Mouse (Mus musculus) v-Abl transformed pro-B cells (cell line): ENCODE results near the gene Impdh2.

Experiments used
- in situ Hi-C, 2 experiments: fragments of 400-800 bp; cut with MboI; formaldehyde crosslinking; loops; one replicate each; pipeline ENCODE4 v1.15.1; 2025; ENCODE audit not compliant: unreplicated experiment in 2 of 2

Impdh2 gene

GRCm38 (mm10) chr9:108568511-108568921 is 8.4 kb downstream of the Impdh2 start:
- in situ Hi-C loops: no loop called here

- in situ Hi-C loops: no loop called here
Observed at GRCm38 (mm10) chr9:108569381-108570206, 9.5 kb downstream of the Impdh2 start, which contains the start of gene Dalrd3. TSS of gene Dalrd3 (plus strand) at chr9:108569886.

GRCm38 (mm10) chr9:108570207-108570896 is 10.3 kb downstream of the Impdh2 start:
- in situ Hi-C loops: no loop called here

- in situ Hi-C loops: no loop called here
Observed at GRCm38 (mm10) chr9:108571401-108571973, 11.4 kb downstream of the Impdh2 start.

- in situ Hi-C loops: no loop called here
Observed at GRCm38 (mm10) chr9:108572321-108572720, 12.2 kb downstream of the Impdh2 start.

GRCm38 (mm10) chr9:108573774-108574690 is 13.9 kb downstream of the Impdh2 start:
- in situ Hi-C loops: no loop called here

- in situ Hi-C loops: no loop called here
Observed at GRCm38 (mm10) chr9:108574921-108575320, 14.8 kb downstream of the Impdh2 start.

- in situ Hi-C loops: no loop called here
Observed at GRCm38 (mm10) chr9:108575321-108576297, 15.5 kb downstream of the Impdh2 start.

- in situ Hi-C loops: no loop called here
Observed at GRCm38 (mm10) chr9:108577025-108577424, 16.9 kb downstream of the Impdh2 start.

GRCm38 (mm10) chr9:108577934-108578544 is 18.0 kb downstream of the Impdh2 start:
- in situ Hi-C loops: no loop called here

GRCm38 (mm10) chr9:108578545-108579343 is 18.7 kb downstream of the Impdh2 start, which contains the start of gene Wdr6:
TSS of gene Wdr6 (minus strand) at chr9:108578739.
- in situ Hi-C loops: no loop called here

GRCm38 (mm10) chr9:108579344-108579690 is 19.2 kb downstream of the Impdh2 start:
- in situ Hi-C loops: no loop called here

- in situ Hi-C loops: no loop called here
Observed at GRCm38 (mm10) chr9:108587571-108588180, 27.6 kb downstream of the Impdh2 start.

- in situ Hi-C loops: no loop called here
Observed at GRCm38 (mm10) chr9:108589229-108589628, 29.1 kb downstream of the Impdh2 start.

- in situ Hi-C loops: no loop called here
Observed at GRCm38 (mm10) chr9:108591462-108591861, 31.4 kb downstream of the Impdh2 start.

- in situ Hi-C loops: no loop called here
Observed at GRCm38 (mm10) chr9:108594354-108594753, 34.3 kb downstream of the Impdh2 start.

- in situ Hi-C loops: no loop called here
Observed at GRCm38 (mm10) chr9:108596998-108597764, 37.1 kb downstream of the Impdh2 start, which contains the start of gene P4htm. TSS of gene P4htm (minus strand) at chr9:108597667.
